Mouse (Mus musculus) small intestine, adult 2 months (tissue): ENCODE measurements around the gene Olfr308.
"Not testable (repeated sequence)": the region's sequence is repeated elsewhere in the genome, so short reads cannot be mapped to it uniquely, and the experiment has no call there.

Source experiments
- CTCF ChIP-seq: fragments of 200-500 bp; IDR thresholded peaks from 2 replicates; pipeline ENCODE4 v1.5.1; 2012; ENCODE audit warnings: low read depth, mild to moderate bottlenecking, control low read depth, inconsistent platforms, low read length, moderate library complexity, mixed read lengths; ENCODE audit not compliant: insufficient replicate concordance, insufficient read length; ENCODE audit errors: extremely low read depth
- POLR2A ChIP-seq: fragments of 200-500 bp; IDR thresholded peaks from 2 replicates; pipeline ENCODE4 v1.6.1; 2012; ENCODE audit warnings: low read depth, mild to moderate bottlenecking, control low read depth, inconsistent platforms, low read length, moderate library complexity

GRCm38 (mm10) chr7:86346296-86346695 lies 20.9 kb upstream of the Olfr308 start:
- not testable (repeated sequence) for TF ChIP-seq POLR2A, CTCF
